Mouse (Mus musculus) adrenal gland, adult 2 months (tissue): ENCODE data around the gene 4430402I18Rik. TPM values are rescaled to one million over a fixed set of nuclear protein-coding genes. Genes with fewer than 3 reads are reported as not detected.
"Not testable (repeated sequence)": the region's sequence is repeated elsewhere in the genome, so short reads cannot be mapped to it uniquely, and the experiment has no call there.

Experiments used
- DNase-seq: peaks from one replicate; pipeline ENCODE4 v3.0.0; 2021
- long read RNA-seq: library from polyadenylated mRNA; stranded (forward); transcript quantifications from one replicate; pipeline ENCODE4 v2.0.0, GENCODE M21; 2021
- polyA plus RNA-seq: library from polyadenylated mRNA; depleted of rRNA; stranded (reverse); fragments of >200 nt; gene quantifications from 2 replicates; pipeline ENCODE4 v1.2.3, GENCODE M21; 2012; rRNA removed
- total RNA-seq, 2 experiments: library from RNA; stranded (reverse); gene quantifications; 2 replicates each; pipeline ENCODE4 v1.2.3; 2021

4430402I18Rik gene
- total RNA-seq = 1 to 10 TPM; 5.1 to 5.3 TPM
- polyA plus RNA-seq = 0.65 and 1.1 TPM in 2 replicates
- long read RNA-seq, partial matches to known transcripts = 0 of 4 reads
- long read RNA-seq, other reads (novel, unspliced or antisense) = 4 of 4 reads

DNA sequence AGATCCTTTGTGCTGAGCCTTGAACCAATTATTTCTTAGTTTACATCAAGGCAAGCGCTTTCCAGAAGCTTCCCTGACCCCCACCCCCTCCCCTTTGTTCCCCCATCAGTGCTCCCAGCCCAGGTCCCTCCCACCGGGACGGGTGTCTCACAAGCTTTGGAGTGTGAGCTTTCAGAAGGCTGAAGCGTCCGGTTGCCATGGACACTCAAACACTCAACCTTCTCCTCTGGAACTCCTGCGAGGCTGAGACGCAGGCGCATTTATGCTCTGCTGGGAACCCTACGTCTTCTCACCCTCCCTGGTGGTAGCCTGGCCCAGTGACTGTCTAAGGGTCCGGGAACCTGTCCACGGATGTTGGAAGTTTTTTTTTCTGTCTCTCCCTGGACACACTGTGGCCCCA is at the start of gene 4430402I18Rik:
4430402I18Rik (minus strand) TSS at position 149 of the 400 bp plus-strand sequence.
- peak; percentile 47 for DNase-seq

DNA sequence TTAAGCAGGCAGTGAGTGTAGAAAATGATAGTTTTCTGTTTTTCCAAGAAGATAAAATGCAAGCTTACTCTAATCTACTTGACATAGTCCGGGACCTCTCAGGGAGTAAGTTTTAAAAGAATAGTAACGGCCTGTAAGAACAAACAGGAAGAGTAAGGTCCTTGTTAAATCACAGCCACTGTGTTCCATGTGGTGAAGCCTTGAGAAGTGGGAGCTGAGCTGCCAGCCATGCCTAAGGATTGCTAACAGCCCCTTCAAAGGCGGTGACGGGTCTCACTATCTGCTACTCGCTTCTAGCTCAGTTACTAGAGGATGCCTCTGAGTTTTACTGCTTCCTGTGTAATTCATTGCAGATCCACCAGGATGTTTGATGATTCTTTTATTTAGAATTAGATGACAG is 49.2 kb upstream of the 4430402I18Rik start:
- no peak for DNase-seq

DNA sequence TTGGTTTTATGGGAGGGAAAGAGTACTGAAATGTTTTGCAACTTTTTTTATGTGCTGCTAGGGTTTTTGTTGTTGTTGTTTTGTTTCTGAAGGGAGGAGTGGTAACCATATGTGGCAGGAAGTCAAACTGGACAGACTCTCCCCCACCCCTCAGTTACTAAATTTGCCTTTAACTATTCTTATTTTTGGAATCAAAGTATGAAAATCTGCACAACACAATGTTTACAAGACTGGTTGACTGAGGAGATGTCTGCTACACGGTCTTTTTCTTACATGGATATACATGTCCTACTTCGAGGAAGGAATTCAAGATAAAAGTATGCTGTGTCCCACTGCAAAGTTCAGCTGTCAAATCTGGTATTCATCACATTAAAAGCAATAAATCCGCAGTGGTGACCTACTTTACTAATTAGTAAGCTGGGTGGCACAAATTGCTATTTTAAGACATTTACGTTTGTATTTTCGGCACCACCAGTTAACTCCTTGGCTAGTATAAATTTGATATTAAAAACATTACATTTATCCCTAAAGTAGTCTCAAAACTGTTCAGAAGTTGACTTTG is 48.7 kb upstream of the 4430402I18Rik start:
- no peak for DNase-seq

DNA sequence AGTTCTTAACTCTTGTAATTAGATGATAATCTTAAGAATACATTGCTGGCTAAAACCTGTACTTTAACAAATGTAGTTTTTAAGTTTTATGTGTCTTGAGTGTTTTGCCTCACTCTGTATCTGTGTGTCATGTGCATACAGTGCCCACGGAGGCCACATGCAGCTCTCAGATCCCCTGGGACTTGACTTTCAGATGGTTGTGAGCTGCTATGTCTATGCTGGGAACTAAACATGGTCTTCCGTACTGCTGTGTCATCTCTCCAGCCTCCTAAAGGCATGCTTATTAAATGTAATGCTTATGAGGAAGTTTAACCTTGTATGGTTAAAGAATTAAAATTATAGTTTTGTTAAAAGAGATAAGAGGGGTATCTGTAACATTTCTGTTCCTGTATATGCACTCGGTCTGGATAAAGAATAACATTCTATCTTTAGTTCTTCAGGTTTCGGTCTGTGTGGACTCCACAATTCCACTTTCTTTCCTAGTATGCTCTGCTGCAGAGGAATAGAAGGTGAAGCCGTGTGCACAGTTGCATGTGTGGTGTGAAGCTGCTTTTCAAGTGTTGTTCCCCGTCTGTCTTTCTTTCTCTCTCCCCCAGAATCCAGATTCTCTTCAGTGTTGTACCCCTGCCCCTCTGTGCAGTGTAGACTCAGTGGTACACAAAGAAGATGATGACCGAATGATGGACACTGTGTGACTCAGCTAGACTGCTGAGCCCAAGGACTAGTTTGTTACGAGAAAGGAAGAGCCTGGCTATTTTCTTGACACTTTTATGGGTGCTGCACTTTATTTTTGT is 48.0 kb upstream of the 4430402I18Rik start:
- DNase-seq = no peak

DNA sequence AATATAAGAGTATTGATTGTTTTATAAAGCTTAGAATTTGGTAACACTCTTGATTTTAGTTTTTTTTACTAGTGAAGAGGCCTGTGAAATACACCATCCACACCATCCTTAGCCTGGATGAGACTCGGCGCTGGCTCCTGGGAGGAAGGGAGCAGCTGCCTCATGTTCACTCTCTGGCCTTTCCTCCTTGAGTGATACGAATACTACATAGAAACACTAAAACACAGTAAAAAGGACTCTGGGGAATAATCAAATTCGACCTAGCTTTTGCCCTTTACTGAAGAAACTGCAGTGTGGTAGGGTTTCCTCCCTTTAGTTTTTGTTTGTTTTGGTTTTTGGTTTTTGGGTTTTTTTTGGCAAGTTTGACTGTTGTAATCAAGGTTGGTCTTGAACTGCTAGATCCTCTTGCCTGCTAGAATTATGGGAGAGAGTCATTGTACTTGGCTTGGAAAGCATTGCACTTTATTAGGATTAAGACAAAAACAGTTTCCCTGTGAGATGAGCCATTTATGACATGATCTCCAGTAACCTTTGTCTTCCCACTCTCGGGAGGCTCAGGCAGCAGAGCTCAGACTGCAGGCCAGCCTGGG is 47.0 kb upstream of the 4430402I18Rik start:
- no peak for DNase-seq

DNA sequence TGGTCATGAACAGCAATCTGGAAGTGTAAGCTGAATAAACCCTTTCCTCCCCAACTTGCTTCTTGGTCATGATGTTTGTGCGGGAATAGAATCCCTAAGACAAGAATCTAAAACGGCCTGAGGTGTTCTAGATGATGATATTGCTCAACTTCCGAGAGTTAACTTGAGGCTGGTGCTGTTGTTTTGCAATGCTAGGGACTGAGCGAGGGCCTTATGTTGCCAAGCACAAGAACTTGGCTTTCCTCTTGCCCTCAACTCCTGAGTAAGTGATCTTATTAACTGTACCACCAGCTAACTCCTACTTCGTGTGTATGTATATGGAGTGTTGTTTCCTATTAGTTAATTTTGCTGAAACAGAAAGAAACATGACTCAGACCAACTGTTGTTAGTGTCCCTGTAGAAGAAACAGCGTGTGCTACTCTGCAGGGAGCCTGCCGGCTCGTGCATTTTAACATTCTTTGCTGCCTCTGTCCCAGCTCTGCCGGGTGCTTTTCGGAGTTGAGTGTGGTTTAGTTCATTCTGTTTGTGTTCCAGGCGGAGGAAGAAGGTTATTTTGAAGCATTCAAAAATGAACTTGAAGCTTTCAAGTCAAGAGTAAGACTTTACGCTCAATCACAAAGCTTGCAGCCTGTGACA is 43.9 kb upstream of the 4430402I18Rik start:
- no peak for DNase-seq

DNA sequence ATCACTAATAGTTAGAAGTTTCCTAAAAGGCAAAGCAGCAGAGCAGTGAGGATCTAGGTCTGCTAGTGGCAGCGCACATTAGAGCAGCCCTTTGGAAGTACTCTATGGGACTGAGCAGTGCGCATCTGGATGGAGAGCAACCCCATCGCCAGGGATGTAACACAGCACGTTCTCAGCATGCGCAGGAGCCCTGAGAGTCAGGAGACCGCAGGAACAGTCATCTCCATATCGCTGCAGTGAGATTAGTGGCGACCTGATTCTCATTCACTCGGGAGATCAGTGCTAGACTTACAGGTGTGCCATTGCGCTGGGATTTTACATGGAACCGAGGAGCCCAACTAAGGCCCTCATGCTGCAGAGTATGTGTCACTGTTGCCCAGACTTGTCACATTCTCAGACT is 41.4 kb upstream of the 4430402I18Rik start:
- DNase-seq = no peak

DNA sequence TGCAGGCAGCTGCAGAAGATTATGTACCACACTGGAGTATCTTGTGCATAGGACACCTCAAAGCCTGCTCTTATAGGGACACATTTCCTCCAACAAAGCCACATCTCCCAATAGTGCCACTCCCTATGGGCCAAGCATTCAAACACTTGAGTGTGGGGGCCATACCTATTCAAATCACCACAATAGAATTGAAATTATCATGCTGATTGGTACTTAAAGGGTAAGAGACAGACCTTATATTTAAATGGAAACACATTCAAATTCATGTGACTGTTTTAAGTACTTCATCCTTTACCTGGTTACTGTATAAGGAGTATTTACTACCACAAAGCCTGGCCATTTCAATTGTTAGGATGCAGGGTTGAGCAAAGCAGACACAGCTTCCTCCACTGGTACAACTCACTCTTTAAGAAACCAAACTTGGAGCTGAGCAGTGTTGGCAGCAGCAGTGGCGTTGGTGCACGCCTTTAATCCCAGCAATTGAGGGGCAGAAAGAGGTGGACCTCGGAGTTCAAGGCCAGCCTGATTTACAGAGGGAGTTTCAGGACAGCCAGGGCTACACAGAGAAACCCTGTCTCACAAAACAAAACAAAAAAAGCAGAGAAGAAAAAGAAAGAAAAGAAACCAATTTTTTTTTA is 40.6 kb upstream of the 4430402I18Rik start:
- peak; percentile 44 for DNase-seq

DNA sequence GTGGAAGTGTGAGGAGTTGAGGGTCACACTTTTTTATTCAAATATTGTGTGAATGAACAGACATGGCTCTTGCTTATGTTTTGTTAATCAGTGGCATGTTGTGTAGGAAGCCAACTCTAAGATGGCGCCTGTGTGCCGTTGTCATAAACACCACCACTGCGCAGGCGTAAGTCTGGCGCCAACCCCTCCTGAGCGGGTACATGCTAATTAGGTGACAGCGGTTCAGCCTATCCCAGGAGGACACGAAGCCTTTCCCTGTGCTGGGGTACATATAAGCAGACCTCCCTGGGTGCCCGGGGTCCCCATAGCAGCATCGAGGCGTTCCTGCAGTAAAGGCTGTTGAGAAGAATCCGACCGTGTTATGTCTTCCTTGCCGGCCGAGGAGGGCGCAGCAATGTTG is 32.7 kb upstream of the 4430402I18Rik start:
- DNase-seq = not testable (repeated sequence)

DNA sequence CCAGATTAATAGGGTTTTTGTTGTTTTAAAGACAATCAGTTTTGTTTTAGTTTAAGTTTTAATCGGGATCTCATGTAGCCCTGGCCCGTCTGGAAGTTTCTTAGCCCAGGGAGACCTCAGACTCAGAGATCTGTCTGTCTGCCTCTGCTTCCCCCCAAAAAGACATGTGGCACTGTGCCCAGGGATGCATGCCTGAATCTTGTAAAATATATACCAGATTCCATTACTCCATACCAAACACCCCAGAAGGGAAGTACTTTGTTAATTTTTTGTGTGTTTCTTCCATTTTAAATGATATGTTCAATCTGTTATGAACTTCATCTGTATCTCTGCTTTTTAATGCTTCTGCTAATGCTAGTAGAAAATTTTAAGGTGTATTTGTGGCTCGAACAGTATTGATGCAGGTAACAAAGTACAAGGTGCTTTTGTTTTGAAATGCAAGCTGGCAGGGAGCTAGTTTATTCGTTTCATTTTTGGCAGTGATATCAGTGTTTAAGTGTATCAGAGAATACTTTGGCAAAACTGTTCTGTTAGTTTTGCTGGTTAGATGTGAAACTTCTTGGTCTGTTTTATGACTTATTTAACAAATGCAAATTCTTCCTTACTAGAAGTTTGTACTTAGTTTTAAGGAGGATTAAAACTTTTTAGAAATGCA is 30.5 kb upstream of the 4430402I18Rik start:
- DNase-seq = no peak

DNA sequence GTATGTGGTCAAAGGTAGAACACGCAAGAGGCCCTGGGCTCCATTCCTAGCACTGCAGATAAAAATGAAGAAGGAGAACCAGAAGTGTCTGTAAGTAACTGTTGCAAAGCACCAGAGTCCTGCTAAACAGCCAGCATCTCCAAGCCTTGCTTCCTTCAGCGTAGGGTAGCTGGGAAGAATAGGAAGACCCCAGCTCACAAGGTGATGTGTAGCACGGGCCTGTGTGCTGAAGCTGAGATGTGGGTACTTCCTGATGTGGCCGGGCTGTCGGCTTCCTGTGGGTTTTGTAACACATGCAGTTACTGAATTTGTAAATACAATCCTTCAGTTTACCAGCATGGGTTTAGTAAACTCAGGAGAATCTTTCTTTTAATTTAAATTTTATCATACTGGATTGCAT is 27.8 kb upstream of the 4430402I18Rik start:
- DNase-seq = no peak

DNA sequence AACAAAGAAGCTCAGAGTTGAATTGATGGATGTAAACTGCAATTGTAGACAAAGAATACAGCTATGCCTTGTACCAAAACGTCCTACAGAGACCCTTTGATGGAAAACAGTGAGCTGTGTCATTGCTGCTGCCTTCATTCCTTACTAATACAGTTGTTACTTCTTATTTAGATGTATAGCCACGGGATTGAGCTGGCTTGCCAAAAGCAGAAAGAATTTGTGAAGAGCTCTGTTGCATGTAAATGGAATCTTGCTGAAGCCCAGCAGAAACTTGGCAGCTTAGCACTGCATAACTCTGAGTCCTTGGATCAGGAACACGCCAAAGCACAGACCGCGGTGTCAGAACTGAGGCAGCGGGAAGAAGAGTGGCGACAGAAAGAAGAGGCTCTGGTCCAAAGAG is 27.3 kb upstream of the 4430402I18Rik start:
- no peak for DNase-seq

DNA sequence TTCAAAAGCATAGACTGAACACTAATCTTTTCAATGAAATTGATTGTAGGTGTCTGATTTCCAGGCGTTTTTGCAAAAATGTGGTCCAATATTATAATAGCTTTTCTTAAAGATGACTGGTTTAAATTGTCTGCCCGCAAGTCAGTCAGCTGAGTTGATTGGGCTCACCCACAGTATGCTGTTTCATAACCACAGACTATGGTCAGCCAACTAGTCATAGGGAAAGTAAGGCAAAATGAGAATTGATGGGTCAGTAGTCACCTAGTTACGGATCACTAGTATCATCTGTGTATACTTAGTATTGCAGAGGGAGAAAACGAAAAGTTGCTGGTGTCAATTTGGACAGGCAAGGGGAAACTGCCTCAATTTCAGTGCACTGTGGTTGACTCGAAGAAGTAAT is 23.8 kb upstream of the 4430402I18Rik start:
- DNase-seq = no peak

DNA sequence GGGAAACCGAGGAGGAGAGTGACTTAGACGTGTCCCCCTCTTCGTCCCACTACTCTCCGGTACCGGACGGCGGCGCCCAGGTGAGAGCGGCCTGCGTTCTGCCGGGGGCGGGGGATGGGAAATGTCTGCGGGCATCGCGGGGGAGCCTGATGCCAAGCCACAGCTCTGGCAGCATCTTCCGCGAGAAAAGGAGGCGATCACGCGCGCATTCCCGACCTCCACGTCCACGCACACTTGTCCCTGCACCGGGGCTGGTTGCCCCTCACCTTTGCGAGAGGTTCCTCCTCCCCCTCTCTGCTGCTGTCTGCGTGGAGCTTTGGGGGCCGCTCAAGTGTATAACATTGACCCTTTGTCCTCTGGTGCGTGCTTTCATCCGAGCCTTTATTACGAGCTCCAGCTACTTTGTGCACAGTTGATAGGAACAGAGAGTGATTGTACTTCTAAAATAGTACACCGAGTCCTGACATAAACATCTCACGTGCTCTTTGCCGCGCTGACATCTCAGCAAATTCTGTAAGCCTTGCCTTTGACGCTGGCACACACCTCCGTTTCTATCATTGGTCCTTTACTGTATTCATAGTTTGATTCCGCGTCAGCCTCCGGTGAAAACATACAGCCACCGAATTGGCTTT is 23.1 kb upstream of the 4430402I18Rik start:
- no peak for DNase-seq

DNA sequence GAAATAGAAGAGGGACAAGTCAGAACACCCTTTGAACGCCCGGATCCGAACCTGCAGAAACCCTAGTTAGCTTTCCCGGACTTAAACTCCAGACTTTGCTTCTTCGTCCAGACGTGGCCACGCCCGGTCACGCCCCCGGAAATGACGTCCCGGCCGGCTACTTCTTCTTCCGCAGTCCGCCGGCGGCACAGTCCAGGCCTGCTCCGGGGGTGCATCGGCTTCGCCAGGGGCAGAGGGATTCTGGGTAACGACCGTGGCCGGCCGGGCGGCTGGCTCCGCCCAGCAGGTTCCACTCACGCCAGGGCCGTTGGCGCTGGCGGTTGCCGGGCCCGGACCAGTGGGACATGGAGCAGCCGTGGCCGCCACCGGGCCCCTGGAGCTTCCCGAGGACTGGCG is 22.6 kb upstream of the 4430402I18Rik start, which contains the start of gene Cdc37l1:
Cdc37l1 (plus strand) TSS at position 159 of the 396 bp plus-strand sequence.
- DNase-seq = peak; percentile 99

DNA sequence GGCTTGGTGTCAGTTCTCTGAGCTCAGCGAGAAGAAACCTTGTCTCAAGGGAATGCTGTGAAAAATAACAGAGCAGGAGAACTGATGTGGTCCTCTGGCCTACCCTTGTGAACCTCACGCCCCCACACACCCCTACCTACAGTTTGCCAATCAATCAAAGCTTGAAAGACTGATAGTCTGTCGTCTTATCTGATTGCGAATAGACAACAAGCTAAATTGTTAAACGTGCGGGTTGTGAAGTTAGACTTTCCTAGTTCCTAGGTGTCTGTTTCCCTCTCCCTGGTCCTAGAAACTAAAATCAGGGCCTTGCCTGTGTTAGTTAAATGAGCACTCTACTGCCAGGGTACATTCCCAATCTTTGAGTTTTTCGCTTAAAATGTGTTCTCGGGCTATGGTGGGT is 21.9 kb upstream of the 4430402I18Rik start:
- no peak for DNase-seq

DNA sequence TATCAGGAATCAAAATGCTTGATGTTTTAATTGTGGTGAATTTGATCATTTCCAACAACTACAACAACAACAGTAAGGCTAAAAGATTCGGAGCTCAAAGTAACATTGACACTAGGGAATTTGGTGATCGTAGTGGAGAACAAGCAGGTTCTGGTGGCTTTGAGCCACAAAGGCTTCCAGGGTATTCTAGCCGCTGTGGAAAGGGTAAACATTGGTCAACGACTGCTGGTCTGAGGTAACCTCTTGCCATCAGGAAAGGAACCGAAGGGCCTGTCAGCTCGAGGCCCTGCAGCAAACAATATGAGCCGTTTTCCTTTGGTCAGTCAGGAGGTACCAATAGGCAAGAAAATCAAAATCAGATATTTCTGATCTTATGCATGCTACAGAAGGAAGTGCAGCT is 15.0 kb upstream of the 4430402I18Rik start:
- no peak for DNase-seq

DNA sequence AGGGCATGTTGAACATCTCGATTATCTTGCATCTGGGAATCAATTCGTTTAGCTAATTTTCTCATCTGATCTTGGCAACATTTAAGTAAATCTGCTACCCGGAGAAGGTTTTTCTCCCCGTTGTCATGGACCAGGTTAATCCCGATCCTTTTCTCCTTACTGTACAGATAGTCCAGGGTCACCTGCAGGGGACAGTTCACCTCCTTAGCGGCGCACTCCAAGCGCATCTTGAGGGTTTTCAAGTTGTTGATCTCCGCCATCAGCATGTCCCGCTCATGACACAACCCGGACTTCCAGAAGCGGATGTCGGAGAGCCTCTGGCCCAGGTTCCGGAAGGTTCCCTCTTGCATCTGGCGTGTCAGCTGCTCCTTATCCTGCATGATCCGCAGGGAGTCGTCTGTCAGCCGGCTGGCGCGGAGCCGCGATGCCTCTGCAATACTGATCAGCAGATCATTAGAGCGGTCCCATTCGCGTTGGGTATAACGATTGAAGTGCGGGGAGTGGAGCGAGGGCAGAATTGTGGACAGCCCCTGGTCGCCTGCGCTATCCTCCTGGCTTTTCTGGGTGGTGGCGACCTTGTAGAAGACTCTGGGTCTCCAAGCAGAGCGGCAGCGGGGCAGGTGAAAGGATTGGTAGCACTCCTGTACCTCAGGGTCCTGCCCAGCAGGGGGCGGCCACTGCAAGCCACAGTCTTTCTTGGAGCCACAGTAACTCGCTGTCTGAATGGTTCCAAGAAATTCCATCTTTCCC is 7.4 kb upstream of the 4430402I18Rik start:
- DNase-seq = peak; percentile 88

DNA sequence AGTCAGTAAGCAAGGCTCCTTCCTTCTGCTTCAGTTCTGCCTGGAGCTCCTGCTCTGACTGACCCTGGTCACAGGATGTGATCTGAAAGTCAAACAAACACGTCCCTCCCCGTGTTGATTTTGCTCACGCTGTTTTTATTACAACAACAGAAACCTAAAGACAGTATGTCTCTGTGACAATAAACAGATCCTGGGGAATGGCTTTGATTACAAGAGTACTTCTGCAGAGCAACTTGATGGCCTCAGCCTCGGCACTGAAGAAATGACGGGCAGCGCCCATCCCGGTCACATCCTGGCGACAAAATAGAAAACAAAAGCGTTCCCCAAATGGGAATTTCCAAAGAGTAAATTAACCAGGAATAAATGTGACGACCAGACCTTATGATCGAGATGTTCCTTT is 2.7 kb upstream of the 4430402I18Rik start:
- no peak for DNase-seq

DNA sequence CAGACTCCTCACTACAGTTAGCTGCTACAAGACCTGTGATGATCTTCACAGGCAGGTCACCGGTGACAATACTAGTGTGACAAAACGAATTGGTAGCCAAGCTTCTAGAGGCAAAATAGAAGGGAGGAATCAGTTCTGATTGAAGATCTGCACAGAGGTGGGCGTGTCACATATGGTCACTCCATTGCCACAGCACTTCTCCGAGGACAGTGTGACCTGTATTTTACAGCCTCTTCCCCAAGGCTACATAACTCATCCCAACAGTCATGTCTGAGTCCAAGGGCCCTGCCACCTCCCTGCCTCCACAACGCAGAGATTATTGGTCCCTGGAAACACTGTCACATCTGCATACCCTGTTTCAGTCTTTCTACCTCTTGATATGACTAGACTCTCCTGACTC is 1.6 kb upstream of the 4430402I18Rik start:
- DNase-seq = peak; percentile 66
